Mouse (Mus musculus): ENCODE results near the gene Fbxw4. TPM values are rescaled to one million over a fixed set of nuclear protein-coding genes. Genes with fewer than 3 reads are reported as not detected.
A peak's percentile ranks its signal among the peaks of the same experiment; 100 is the strongest.

Gene Fbxw4
- polyA plus RNA-seq, 1 experiment from 2014 or later, result 6.7 TPM

DNA sequence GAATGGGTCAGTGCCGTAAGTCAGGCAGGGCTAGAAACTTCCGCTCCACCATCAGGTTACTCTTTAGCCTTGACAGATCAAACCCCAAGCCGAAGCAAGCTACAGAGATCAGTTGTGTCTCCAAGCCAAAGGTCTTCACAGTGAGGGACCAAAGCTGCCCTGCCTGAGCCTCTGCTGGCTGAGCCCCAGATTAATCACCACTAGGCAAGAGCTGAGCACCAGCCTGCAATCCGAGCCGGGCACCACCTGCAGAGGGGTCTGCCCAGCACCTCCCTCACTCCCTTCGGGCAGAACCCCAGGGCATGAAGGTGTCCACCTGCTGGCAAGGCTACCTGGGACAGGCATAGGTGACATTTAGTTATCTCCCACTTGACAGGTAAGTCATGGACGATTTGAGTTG is 39.1 kb downstream of the Fbxw4 start:
- Histone ChIP-seq H3K4me2 (ENCODE audit: low read length) (no peak overlapping the region), H3K9me3 (ENCODE audit: control insufficient read depth, low read length) (no peaks in the 10 kb centered on the region), H3K36me3 (ENCODE audit: control insufficient read depth, insufficient read depth, low read length) (no peaks in the 10 kb centered on the region; the same call in 1 of the 2 replicates), H3K27me3 (replicated peaks; ENCODE audit: control insufficient read depth, insufficient read depth, low read length) (no peaks in the 10 kb centered on the region), H3K27ac (ENCODE audit: low read depth, low read length) (no peak overlapping the region), H3K4me3 (ENCODE audit: low read length) (no peak overlapping the region), H3K4me1 (ENCODE audit: control insufficient read depth, insufficient read depth, low read depth, low read length) (peaks cover 6% of the 10 kb centered on the region), H3K9ac (ENCODE audit: low read depth, low read length) (no peak overlapping the region)
- ATAC-seq, result no peak
- 65% methylated on average over 7 of the region's 7 CpGs for WGBS

DNA sequence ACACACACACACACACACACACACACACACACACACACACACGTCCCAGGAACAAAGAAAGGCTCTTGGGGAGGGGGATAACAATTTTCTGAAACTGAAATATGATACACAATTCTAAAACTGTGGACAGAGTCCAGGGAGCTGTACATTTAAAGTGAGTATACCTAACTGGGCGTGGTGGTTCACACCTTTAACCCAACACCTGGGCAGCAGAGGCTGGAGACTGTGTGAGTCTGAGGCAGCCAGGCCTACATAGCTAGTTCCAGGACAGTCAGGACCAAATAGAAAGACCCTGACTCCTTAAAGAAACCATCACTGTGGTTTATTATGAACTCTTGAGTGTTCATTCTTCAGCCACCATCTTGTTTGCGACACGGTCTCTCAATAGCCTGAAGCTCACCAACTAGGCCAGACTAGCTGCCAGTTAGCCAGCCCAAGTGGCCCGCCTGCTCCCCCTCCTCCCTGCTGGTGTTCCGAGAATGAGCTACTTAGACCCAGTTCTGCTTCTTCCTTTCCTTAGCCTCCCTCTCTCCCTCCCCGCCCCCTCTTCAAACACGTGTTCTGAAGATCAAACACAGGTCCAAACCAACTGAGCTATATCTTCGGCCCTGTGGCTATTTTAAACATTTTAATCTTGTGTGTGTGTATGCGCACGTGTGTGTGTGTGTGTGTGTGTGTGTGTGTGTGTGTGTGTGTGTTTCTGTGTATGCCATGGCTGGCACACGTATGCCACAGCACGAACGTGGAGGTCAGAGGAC is 40.2 kb downstream of the Fbxw4 start:
- Histone ChIP-seq H3K9me3 (ENCODE audit: control insufficient read depth, low read length) (no peaks in the 10 kb centered on the region), H3K27me3 (replicated peaks; ENCODE audit: control insufficient read depth, insufficient read depth, low read length) (no peaks in the 10 kb centered on the region), H3K4me2 (ENCODE audit: low read length) (no peak overlapping the region), H3K36me3 (ENCODE audit: control insufficient read depth, insufficient read depth, low read length) (no peaks in the 10 kb centered on the region; the same call in 1 of the 2 replicates), H3K4me3 (ENCODE audit: low read length) (no peak overlapping the region), H3K27ac (ENCODE audit: low read depth, low read length) (no peak overlapping the region), H3K9ac (ENCODE audit: low read depth, low read length) (no peak overlapping the region), H3K4me1 (ENCODE audit: control insufficient read depth, insufficient read depth, low read depth, low read length) (peaks cover 17% of the 10 kb centered on the region)
- ATAC-seq, result no peak
- 86% methylated on average over 14 of the region's 14 CpGs for WGBS

DNA sequence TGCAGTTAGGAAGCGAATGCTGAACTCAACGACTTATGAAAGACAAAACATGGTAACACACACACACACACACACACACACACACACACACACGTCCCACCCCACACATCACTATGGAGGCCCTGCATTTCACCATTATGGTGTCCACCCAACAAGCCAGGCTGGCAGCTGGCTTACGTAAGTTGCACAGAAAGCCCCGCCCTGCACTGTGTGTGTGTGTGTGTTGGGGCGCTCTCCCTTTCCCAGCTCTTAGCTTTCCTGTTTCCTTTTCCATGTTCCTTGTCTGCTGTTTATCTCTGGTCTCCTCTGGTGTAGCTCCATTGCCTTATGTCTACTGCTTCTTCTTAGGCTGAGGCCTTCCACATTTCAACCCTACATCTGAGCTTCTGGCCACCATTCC is 41.9 kb downstream of the Fbxw4 start:
- no peaks in the 10 kb centered on the region for H3K9me3 ChIP-seq (ENCODE audit: control insufficient read depth, low read length)
- H3K27me3 ChIP-seq (replicated peaks; ENCODE audit: control insufficient read depth, insufficient read depth, low read length), result no peaks in the 10 kb centered on the region
- peaks cover 20% of the 10 kb centered on the region for H3K4me1 ChIP-seq (ENCODE audit: control insufficient read depth, insufficient read depth, low read depth, low read length)
- H3K27ac ChIP-seq (ENCODE audit: low read depth, low read length), result no peak overlapping the region
- H3K9ac ChIP-seq (ENCODE audit: low read depth, low read length), result no peak overlapping the region
- WGBS, result 91% methylated on average over 6 of the region's 6 CpGs
- no peak overlapping the region for H3K4me3 ChIP-seq (ENCODE audit: low read length)
- ATAC-seq, result no peak
- H3K36me3 ChIP-seq (ENCODE audit: control insufficient read depth, insufficient read depth, low read length), result no peaks in the 10 kb centered on the region; the same call in 1 of the 2 replicates
- no peak overlapping the region for H3K4me2 ChIP-seq (ENCODE audit: low read length)

DNA sequence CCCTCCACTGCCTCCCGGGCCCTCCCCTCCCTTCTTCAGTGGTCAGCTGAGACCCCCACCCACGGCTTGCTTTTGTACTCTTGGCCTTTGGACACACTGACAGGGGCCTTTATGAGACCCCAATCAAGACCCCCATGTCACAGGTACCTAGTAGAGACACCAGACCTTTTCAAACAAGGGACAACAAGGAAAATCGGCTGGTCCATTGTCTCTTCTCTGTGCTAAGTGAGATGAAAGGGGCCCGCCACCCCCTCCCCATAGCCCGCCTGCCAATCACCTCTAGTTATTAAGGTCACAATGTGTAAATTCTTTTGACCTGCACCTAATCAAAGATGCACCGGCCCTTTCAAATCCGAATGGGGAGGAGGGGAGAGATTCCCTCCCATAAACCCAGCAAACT is 43.4 kb downstream of the Fbxw4 start:
- Histone ChIP-seq H3K9me3 (ENCODE audit: control insufficient read depth, low read length) (no peaks in the 10 kb centered on the region), H3K4me1 (ENCODE audit: control insufficient read depth, insufficient read depth, low read depth, low read length) (peaks cover 20% of the 10 kb centered on the region), H3K9ac (ENCODE audit: low read depth, low read length) (no peak overlapping the region), H3K27ac (ENCODE audit: low read depth, low read length) (no peak overlapping the region), H3K27me3 (replicated peaks; ENCODE audit: control insufficient read depth, insufficient read depth, low read length) (no peaks in the 10 kb centered on the region), H3K4me2 (ENCODE audit: low read length) (no peak overlapping the region), H3K4me3 (ENCODE audit: low read length) (no peak overlapping the region), H3K36me3 (ENCODE audit: control insufficient read depth, insufficient read depth, low read length) (peaks cover 5% of the 10 kb centered on the region; the same call in 1 of the 2 replicates)
- WGBS, result 18% methylated on average over 7 of the region's 7 CpGs
- ATAC-seq, result no peak

DNA sequence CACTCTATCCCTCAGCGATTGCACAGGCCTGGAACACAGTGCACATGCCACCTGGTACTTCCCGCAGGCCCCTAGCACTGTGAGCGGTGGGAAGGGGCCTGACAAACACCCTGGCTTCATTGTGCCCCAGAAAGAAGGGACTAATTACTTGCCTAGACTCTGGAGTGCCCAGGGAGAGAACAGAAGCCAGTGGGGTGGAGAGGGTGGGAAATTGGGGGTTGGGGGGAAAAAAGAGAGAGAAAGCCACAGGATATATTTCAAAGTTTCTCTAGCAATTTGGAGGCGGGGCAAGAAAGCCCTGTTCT is 43.9 kb downstream of the Fbxw4 start:
- no peaks in the 10 kb centered on the region for H3K9me3 ChIP-seq (ENCODE audit: control insufficient read depth, low read length)
- no peak for ATAC-seq
- 16% methylated on average over 4 of the region's 4 CpGs for WGBS
- no peak overlapping the region for H3K27ac ChIP-seq (ENCODE audit: low read depth, low read length)
- H3K4me2 ChIP-seq (ENCODE audit: low read length), result no peak overlapping the region
- H3K4me3 ChIP-seq (ENCODE audit: low read length), result no peak overlapping the region
- H3K9ac ChIP-seq (ENCODE audit: low read depth, low read length), result no peak overlapping the region
- peaks cover 5% of the 10 kb centered on the region; the same call in 1 of the 2 replicates for H3K36me3 ChIP-seq (ENCODE audit: control insufficient read depth, insufficient read depth, low read length)
- peaks cover 20% of the 10 kb centered on the region for H3K4me1 ChIP-seq (ENCODE audit: control insufficient read depth, insufficient read depth, low read depth, low read length)
- no peaks in the 10 kb centered on the region for H3K27me3 ChIP-seq (replicated peaks; ENCODE audit: control insufficient read depth, insufficient read depth, low read length)

DNA sequence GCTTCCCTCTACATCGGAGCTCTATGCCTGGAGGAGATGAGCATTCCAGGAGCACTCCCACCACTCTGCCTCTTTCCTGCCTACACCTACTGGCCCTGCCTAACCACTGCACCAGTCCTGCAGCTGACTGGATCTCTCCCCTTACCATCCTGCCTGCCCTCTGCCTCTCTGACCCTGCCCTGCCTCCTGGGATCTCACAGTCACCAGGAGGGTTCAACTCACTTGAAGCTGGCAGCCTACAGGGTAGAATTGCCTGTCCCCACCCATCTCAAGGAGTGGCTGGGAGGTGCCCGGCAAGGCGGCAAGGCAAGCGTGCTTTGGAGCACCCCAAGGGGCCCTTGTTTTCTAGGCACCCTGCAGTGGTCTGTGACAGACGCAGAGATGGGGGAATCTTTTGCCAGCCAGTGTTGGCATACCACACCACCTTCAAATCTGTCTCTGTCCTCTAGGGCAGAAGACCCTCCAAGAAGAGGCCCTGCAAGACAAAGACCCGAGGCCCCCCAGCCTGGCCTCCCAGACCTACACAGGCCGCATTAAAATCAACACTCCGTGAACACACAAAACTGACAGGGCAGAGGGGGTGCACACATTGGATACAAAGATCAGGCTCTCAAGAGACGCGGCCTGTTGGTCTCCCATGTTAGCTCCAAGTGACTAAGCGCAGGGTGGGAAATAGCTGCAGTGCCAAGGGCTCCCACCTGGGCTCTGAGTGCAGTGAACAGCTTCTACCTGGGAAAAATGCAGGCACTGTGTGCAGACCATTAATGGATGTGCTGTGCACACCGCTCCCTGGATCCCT is 44.5 kb downstream of the Fbxw4 start:
- H3K9me3 ChIP-seq (ENCODE audit: control insufficient read depth, low read length), result no peaks in the 10 kb centered on the region
- H3K27me3 ChIP-seq (replicated peaks; ENCODE audit: control insufficient read depth, insufficient read depth, low read length), result no peaks in the 10 kb centered on the region
- 0 out of 2 replicates have a peak, but pooled peaks cover 5% of the 10 kb centered on the region for H3K36me3 ChIP-seq (ENCODE audit: control insufficient read depth, insufficient read depth, low read length)
- H3K4me3 ChIP-seq (ENCODE audit: low read length), result no peak overlapping the region
- H3K4me2 ChIP-seq (ENCODE audit: low read length), result no peak overlapping the region
- H3K9ac ChIP-seq (ENCODE audit: low read depth, low read length), result no peak overlapping the region; the same call in 1 of the 2 replicates
- 41% methylated on average over 12 of the region's 12 CpGs for WGBS
- peak overlapping the region; percentile 57; the same call in 1 of the 2 replicates for H3K27ac ChIP-seq (ENCODE audit: low read depth, low read length)
- H3K4me1 ChIP-seq (ENCODE audit: control insufficient read depth, insufficient read depth, low read depth, low read length), result peaks cover 20% of the 10 kb centered on the region
- peak; percentile 43 for ATAC-seq

DNA sequence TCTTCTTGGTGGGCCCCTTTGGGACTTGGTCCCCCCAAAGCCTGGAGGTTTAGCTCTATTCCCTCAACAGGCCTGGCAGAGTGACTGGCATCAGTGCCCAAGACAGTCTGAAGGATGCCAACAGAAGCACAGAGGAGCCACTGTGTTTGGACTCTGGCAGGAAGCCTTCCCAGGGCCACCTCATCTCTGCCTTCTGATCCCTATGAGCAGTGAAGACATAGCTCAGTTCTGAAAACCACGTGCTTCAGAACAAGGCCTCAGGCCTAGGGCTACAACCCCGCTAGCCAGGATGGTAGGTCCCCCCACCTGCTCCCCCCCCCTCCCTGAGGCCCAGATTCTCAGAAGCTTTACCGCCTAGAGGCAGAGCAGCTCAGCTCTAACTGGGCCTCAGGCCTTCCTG is 45.2 kb downstream of the Fbxw4 start:
- Histone ChIP-seq H3K36me3 (ENCODE audit: control insufficient read depth, insufficient read depth, low read length) (0 out of 2 replicates have a peak, but pooled peaks cover 5% of the 10 kb centered on the region), H3K4me3 (ENCODE audit: low read length) (no peak overlapping the region), H3K9ac (ENCODE audit: low read depth, low read length) (no peak overlapping the region), H3K9me3 (ENCODE audit: control insufficient read depth, low read length) (no peaks in the 10 kb centered on the region), H3K4me2 (ENCODE audit: low read length) (no peak overlapping the region), H3K4me1 (ENCODE audit: control insufficient read depth, insufficient read depth, low read depth, low read length) (peaks cover 20% of the 10 kb centered on the region), H3K27me3 (replicated peaks; ENCODE audit: control insufficient read depth, insufficient read depth, low read length) (no peaks in the 10 kb centered on the region; the same call in 1 of the 2 replicates), H3K27ac (ENCODE audit: low read depth, low read length) (peak overlapping the region; percentile 57; the same call in 1 of the 2 replicates)
- 51% methylated on average over 3 of the region's 3 CpGs for WGBS
- peak; percentile 72 for ATAC-seq

DNA sequence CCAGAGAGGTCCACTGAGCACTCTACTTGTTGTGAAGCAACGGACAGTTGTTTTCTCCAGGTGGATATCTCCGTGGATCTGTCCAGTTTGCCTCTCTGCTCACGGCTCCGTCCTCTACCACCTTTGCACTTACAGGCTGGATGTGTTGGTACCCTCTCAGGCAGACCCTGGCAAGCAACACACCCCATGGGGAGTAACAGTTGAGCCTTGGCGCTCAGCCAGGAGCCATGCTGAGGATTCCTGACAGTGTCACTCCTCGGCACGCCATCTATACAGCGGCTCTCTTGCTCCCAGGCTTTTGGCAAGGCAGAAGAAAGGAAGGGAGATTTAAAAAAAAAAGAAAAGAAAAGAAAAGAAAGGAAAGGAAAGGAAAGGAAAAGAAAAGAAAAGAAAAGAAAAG is 45.7 kb downstream of the Fbxw4 start:
- Histone ChIP-seq H3K4me3 (ENCODE audit: low read length) (no peak overlapping the region), H3K27me3 (replicated peaks; ENCODE audit: control insufficient read depth, insufficient read depth, low read length) (no peaks in the 10 kb centered on the region; the same call in 1 of the 2 replicates), H3K9ac (ENCODE audit: low read depth, low read length) (no peak overlapping the region), H3K36me3 (ENCODE audit: control insufficient read depth, insufficient read depth, low read length) (0 out of 2 replicates have a peak, but pooled peaks cover 5% of the 10 kb centered on the region), H3K9me3 (ENCODE audit: control insufficient read depth, low read length) (no peaks in the 10 kb centered on the region), H3K4me1 (ENCODE audit: control insufficient read depth, insufficient read depth, low read depth, low read length) (peaks cover 20% of the 10 kb centered on the region), H3K4me2 (ENCODE audit: low read length) (no peak overlapping the region), H3K27ac (ENCODE audit: low read depth, low read length) (no peak overlapping the region)
- no peak for ATAC-seq
- WGBS, result 50% methylated on average over 8 of the region's 8 CpGs

DNA sequence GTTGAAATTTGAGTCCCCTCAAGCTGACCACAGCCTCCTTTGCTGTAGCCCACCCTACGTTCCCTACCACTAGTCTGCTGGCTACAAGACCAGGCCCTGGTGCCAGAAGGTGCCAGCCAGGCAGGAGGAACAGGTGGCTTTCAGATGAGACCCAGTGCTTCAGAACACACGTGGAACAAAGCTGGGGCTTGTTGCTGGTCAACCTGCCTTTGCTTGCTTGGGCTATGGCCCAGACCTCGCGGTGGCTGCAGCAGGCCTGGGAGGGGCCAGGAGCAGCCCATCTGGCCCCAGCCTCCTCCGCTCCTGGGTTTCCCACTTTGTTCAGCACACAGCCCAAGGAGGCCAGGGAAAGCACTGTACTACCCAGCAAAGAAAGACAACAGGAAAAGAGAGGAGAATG is 49.3 kb downstream of the Fbxw4 start:
- H3K9me3 ChIP-seq (ENCODE audit: control insufficient read depth, low read length), result no peaks in the 10 kb centered on the region
- H3K27ac ChIP-seq (ENCODE audit: low read depth, low read length), result no peak overlapping the region
- WGBS, result 72% methylated on average over 5 of the region's 5 CpGs
- no peaks in the 10 kb centered on the region; the same call in 1 of the 2 replicates for H3K27me3 ChIP-seq (replicated peaks; ENCODE audit: control insufficient read depth, insufficient read depth, low read length)
- no peak overlapping the region for H3K9ac ChIP-seq (ENCODE audit: low read depth, low read length)
- no peak overlapping the region for H3K4me2 ChIP-seq (ENCODE audit: low read length)
- no peak overlapping the region for H3K4me3 ChIP-seq (ENCODE audit: low read length)
- 0 out of 2 replicates have a peak, but pooled peaks cover 5% of the 10 kb centered on the region for H3K36me3 ChIP-seq (ENCODE audit: control insufficient read depth, insufficient read depth, low read length)
- H3K4me1 ChIP-seq (ENCODE audit: control insufficient read depth, insufficient read depth, low read depth, low read length), result peaks cover 11% of the 10 kb centered on the region
- ATAC-seq, result no peak
